Mouse (Mus musculus): ENCODE results near the gene Mlh1. TPM values are rescaled to one million over a fixed set of nuclear protein-coding genes. Genes with fewer than 3 reads are reported as not detected.

The Mlh1 gene
- polyA plus RNA-seq, 1 experiment: 11.4 TPM

DNA sequence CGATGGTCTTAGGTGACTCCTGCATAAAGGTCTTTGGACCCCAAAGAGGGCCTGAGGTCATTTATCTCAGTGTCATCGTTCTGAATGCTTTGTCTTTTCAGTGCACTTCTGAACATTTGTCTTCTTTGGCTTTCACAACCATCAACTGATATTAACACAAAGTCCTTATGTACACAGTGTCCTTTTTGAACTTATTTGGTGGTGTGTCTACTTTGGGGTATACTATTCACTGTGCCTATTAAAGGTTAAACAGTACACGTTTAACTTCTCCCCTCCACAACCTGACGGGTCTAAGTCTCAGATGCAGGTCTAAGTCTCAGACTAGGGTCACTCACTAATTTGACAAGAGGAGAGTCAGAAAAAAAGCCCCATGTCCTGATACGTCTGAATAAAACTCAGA lies 985 bp downstream of the Mlh1 start:
- no peak for TF ChIP-seq REST (IDR thresholded peaks at IDR 0.05; ENCODE audit: insufficient read depth, insufficient read length)
- no peak for TF ChIP-seq E2F4 (IDR thresholded peaks at IDR 0.05; ENCODE audit: insufficient read depth)
- no peak for TF ChIP-seq POLR2A (IDR thresholded peaks at IDR 0.05; ENCODE audit: insufficient read length, low read depth)
- no peak for TF ChIP-seq SRF (IDR thresholded peaks at IDR 0.05; ENCODE audit: control insufficient read depth, insufficient read length, low read depth)
- TF ChIP-seq CEBPB (IDR thresholded peaks at IDR 0.05; ENCODE audit: insufficient read depth, poor library complexity, severe bottlenecking): no peak
- TF ChIP-seq MYOD1 (IDR thresholded peaks at IDR 0.05; ENCODE audit: control insufficient read depth in 1 of 3, insufficient read length in 2 of 3, low read depth in 2 of 3): no peak
- no peak for TF ChIP-seq POLR2AphosphoS2 (IDR thresholded peaks at IDR 0.05; ENCODE audit: insufficient read length, low read depth)
- no peak for TF ChIP-seq TCF12 (IDR thresholded peaks at IDR 0.05; ENCODE audit: insufficient read depth, poor library complexity, severe bottlenecking)
- TF ChIP-seq TCF3 (IDR thresholded peaks at IDR 0.05; ENCODE audit: insufficient read length, low read depth): no peak
- no peak for TF ChIP-seq USF1 (IDR thresholded peaks at IDR 0.05; ENCODE audit: low read depth)
- no peak for TF ChIP-seq MYOG (IDR thresholded peaks at IDR 0.05; ENCODE audit: control insufficient read depth in 1 of 3, insufficient read depth in 1 of 3, insufficient read length in 2 of 3, low read depth in 2 of 3)
- TF ChIP-seq MAX (IDR thresholded peaks at IDR 0.05; ENCODE audit: low read depth): no peak
- Histone ChIP-seq H3K36me3 (ENCODE audit: control insufficient read depth, insufficient read depth) (peaks cover 5% of the 10 kb centered on the region), H3K4me3 (peak overlapping the region; percentile 93), H3K27me3 (ENCODE audit: control insufficient read depth, insufficient read depth, insufficient read length) (no peaks in the 10 kb centered on the region), H3K4me2 (ENCODE audit: low read depth) (peak overlapping the region; percentile 79), H3K79me2 (ENCODE audit: control insufficient read depth, insufficient read depth) (peaks cover 49% of the 10 kb centered on the region), H3ac (ENCODE audit: control insufficient read depth, insufficient read length) (peak overlapping the region; percentile 84)

DNA sequence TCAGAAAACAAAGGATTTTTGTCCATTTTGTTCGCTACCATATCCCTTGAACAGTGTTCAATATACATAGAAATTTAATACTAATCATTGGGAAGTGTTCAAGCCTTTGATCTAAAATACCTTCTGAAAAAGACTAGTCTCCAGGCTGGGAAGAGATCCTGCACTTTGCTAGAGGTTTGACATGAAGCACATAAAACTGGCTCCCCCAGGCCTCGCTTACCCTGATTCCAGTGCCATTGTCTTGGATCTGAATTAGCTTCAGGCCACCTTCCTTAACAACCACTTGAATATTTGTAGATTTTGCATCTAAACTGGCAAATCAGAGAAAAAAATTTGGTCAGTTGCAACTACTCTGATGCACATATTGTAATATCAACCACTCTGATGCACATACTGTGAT lies 3.6 kb downstream of the Mlh1 start:
- H3K79me2 ChIP-seq (ENCODE audit: control insufficient read depth, insufficient read depth): peaks cover 23% of the 10 kb centered on the region
- H3K27me3 ChIP-seq (ENCODE audit: control insufficient read depth, insufficient read depth, insufficient read length): no peaks in the 10 kb centered on the region
- H3K4me3 ChIP-seq: no peak overlapping the region
- no peak overlapping the region for H3K4me2 ChIP-seq (ENCODE audit: low read depth)
- H3ac ChIP-seq (ENCODE audit: control insufficient read depth, insufficient read length): no peak overlapping the region
- peaks cover 18% of the 10 kb centered on the region for H3K36me3 ChIP-seq (ENCODE audit: control insufficient read depth, insufficient read depth)
- no peak for TF ChIP-seq USF1 (IDR thresholded peaks at IDR 0.05; ENCODE audit: low read depth)
- TF ChIP-seq TCF3 (IDR thresholded peaks at IDR 0.05; ENCODE audit: insufficient read length, low read depth): no peak
- TF ChIP-seq POLR2AphosphoS2 (IDR thresholded peaks at IDR 0.05; ENCODE audit: insufficient read length, low read depth): no peak
- no peak for TF ChIP-seq MYOG (IDR thresholded peaks at IDR 0.05; ENCODE audit: control insufficient read depth in 1 of 3, insufficient read depth in 1 of 3, insufficient read length in 2 of 3, low read depth in 2 of 3)
- no peak for TF ChIP-seq CEBPB (IDR thresholded peaks at IDR 0.05; ENCODE audit: insufficient read depth, poor library complexity, severe bottlenecking)
- no peak for TF ChIP-seq TCF12 (IDR thresholded peaks at IDR 0.05; ENCODE audit: insufficient read depth, poor library complexity, severe bottlenecking)
- TF ChIP-seq E2F4 (IDR thresholded peaks at IDR 0.05; ENCODE audit: insufficient read depth): no peak
- TF ChIP-seq SRF (IDR thresholded peaks at IDR 0.05; ENCODE audit: control insufficient read depth, insufficient read length, low read depth): no peak

DNA sequence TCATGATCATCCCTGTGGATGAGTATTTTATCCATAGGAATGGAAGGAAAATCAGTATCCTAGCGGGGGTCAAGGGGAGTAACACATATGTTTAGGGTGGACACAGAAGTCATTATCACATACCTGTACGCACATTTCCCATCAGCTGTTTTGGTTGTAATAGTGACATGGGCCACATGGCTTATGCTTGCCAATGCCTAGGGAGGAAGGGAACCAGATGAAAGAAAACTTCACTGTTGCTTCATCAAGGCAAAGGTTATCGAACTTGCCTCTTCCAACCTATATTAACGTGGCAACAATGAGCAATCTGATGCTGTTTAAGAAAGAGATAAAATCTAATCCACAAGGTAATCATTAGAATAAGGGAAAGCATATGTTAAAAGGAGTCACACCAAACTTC lies 10.2 kb downstream of the Mlh1 start:
- Histone ChIP-seq H3ac (ENCODE audit: control insufficient read depth, insufficient read length) (no peak overlapping the region), H3K4me3 (no peak overlapping the region), H3K79me2 (ENCODE audit: control insufficient read depth, insufficient read depth) (no peaks in the 10 kb centered on the region), H3K27me3 (ENCODE audit: control insufficient read depth, insufficient read depth, insufficient read length) (no peaks in the 10 kb centered on the region), H3K36me3 (ENCODE audit: control insufficient read depth, insufficient read depth) (peaks cover 13% of the 10 kb centered on the region), H3K4me2 (ENCODE audit: low read depth) (no peak overlapping the region)
- TF ChIP-seq E2F4 (IDR thresholded peaks at IDR 0.05; ENCODE audit: insufficient read depth) (no peak), MAX (IDR thresholded peaks at IDR 0.05; ENCODE audit: low read depth) (no peak)

DNA sequence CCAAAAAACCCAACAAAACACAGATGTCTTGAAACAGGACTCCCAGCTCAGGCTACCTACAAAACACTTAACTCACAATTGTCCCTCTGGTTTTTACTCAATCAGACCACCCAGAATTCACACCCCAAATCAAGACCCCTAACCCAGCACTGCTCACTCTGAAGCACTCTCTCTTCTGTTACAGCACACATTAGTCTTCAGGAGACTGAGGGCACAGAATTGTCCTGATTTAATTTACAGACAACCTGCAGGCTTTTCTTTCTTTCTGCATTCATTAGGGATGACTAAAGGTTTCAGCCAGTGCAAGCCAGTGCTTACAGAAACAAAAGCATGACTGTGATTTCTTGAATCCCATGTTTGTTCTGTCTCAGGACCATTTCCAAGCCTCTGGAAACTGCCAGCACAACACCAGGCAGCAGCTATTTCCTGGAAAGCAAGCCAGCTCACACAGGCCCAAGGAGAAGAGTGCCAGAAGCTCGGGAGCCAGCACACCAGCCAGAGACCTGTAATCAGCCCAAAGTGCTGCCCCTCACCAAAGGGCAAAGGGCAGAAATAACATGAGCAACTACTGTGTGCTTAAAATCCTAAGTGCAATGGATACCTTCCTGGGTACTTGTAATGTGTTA lies 11.1 kb downstream of the Mlh1 start:
- no peak overlapping the region for H3K4me3 ChIP-seq
- TF ChIP-seq POLR2AphosphoS2 (IDR thresholded peaks at IDR 0.05; ENCODE audit: insufficient read length, low read depth): no peak
- TF ChIP-seq MAX (IDR thresholded peaks at IDR 0.05; ENCODE audit: low read depth): no peak
- TF ChIP-seq MYOG (IDR thresholded peaks at IDR 0.05; ENCODE audit: control insufficient read depth in 1 of 3, insufficient read depth in 1 of 3, insufficient read length in 2 of 3, low read depth in 2 of 3): no peak
- TF ChIP-seq USF1 (IDR thresholded peaks at IDR 0.05; ENCODE audit: low read depth): no peak
- no peak for TF ChIP-seq POLR2A (IDR thresholded peaks at IDR 0.05; ENCODE audit: insufficient read length, low read depth)
- TF ChIP-seq SRF (IDR thresholded peaks at IDR 0.05; ENCODE audit: control insufficient read depth, insufficient read length, low read depth): no peak
- TF ChIP-seq REST (IDR thresholded peaks at IDR 0.05; ENCODE audit: insufficient read depth, insufficient read length): no peak
- TF ChIP-seq MYOD1 (IDR thresholded peaks at IDR 0.05; ENCODE audit: control insufficient read depth in 1 of 3, insufficient read length in 2 of 3, low read depth in 2 of 3): no peak
- TF ChIP-seq CEBPB (IDR thresholded peaks at IDR 0.05; ENCODE audit: insufficient read depth, poor library complexity, severe bottlenecking): no peak
- TF ChIP-seq TCF3 (IDR thresholded peaks at IDR 0.05; ENCODE audit: insufficient read length, low read depth): no peak
- TF ChIP-seq TCF12 (IDR thresholded peaks at IDR 0.05; ENCODE audit: insufficient read depth, poor library complexity, severe bottlenecking): no peak
- H3K27me3 ChIP-seq (ENCODE audit: control insufficient read depth, insufficient read depth, insufficient read length): no peaks in the 10 kb centered on the region
- H3ac ChIP-seq (ENCODE audit: control insufficient read depth, insufficient read length): no peak overlapping the region
- no peak overlapping the region for H3K4me2 ChIP-seq (ENCODE audit: low read depth)
- H3K79me2 ChIP-seq (ENCODE audit: control insufficient read depth, insufficient read depth): no peaks in the 10 kb centered on the region
- peaks cover 18% of the 10 kb centered on the region for H3K36me3 ChIP-seq (ENCODE audit: control insufficient read depth, insufficient read depth)

DNA sequence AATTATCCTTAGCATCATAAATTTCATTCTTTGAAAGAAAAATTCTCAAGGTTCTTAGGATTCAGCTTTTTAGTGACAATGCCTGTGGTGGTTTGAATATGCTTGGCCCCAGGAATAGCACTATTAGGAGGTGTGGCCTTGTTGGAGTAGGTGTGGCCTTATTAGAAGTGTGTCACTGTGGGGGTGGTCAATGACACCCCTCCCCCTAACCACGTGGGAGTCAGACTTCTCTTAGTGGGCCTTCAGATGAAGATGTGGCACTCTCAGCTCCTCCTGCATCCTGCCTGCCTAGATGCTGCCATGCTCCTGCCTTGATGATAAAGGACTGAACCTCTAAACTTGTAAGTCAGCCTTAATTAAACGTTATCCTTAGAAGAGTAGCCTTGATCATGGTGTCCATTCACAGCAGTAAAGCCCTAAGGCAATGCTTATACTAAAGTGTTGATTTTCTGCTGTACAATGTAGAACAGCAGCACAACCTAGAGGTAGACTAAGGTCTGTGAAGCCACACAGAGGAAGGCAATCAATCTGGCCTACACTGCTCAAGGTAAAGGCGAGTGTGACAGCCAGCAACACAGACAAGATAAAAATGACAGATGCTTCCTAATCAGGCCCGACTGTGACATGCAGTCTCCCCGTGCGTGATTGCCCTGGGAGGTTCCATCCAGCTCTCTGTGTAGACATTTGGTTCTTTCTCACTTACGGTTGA lies 19.3 kb downstream of the Mlh1 start:
- no peaks in the 10 kb centered on the region for H3K27me3 ChIP-seq (ENCODE audit: control insufficient read depth, insufficient read depth, insufficient read length)
- no peak overlapping the region for H3K4me2 ChIP-seq (ENCODE audit: low read depth)
- H3ac ChIP-seq (ENCODE audit: control insufficient read depth, insufficient read length): no peak overlapping the region
- no peaks in the 10 kb centered on the region for H3K79me2 ChIP-seq (ENCODE audit: control insufficient read depth, insufficient read depth)
- no peak for TF ChIP-seq TCF3 (IDR thresholded peaks at IDR 0.05; ENCODE audit: insufficient read length, low read depth)
- TF ChIP-seq CEBPB (IDR thresholded peaks at IDR 0.05; ENCODE audit: insufficient read depth, poor library complexity, severe bottlenecking): no peak
- no peak for TF ChIP-seq E2F4 (IDR thresholded peaks at IDR 0.05; ENCODE audit: insufficient read depth)
- TF ChIP-seq USF1 (IDR thresholded peaks at IDR 0.05; ENCODE audit: low read depth): no peak
- TF ChIP-seq MYOD1 (IDR thresholded peaks at IDR 0.05; ENCODE audit: control insufficient read depth in 1 of 3, insufficient read length in 2 of 3, low read depth in 2 of 3): no peak
- no peak for TF ChIP-seq MYOG (IDR thresholded peaks at IDR 0.05; ENCODE audit: control insufficient read depth in 1 of 3, insufficient read depth in 1 of 3, insufficient read length in 2 of 3, low read depth in 2 of 3)
- no peak for TF ChIP-seq REST (IDR thresholded peaks at IDR 0.05; ENCODE audit: insufficient read depth, insufficient read length)
- TF ChIP-seq POLR2A (IDR thresholded peaks at IDR 0.05; ENCODE audit: insufficient read length, low read depth): no peak
- no peak for TF ChIP-seq TCF12 (IDR thresholded peaks at IDR 0.05; ENCODE audit: insufficient read depth, poor library complexity, severe bottlenecking)
- H3K36me3 ChIP-seq (ENCODE audit: control insufficient read depth, insufficient read depth): peaks cover 19% of the 10 kb centered on the region
- H3K4me3 ChIP-seq: no peak overlapping the region
